Mouse (Mus musculus): ENCODE measurements around the gene Kif2a. TPM values are rescaled to one million over a fixed set of nuclear protein-coding genes. Genes with fewer than 3 reads are reported as not detected.

Kif2a gene
- total and polyA plus RNA-seq, 3 experiments: 18.0 to 310 (median 135) TPM

- no peaks in the 10 kb centered on the region for H3K27me3 ChIP-seq (ENCODE audit: control insufficient read depth in 1 of 2, insufficient read depth in 2 of 2, low read length in 2 of 2)
- TF ChIP-seq GABPA (IDR thresholded peaks at IDR 0.05; ENCODE audit: low read depth, low read length): no peak
- TF ChIP-seq ZC3H11A (IDR thresholded peaks at IDR 0.05; ENCODE audit: low read depth, low read length): no peak
- TF ChIP-seq MYB (IDR thresholded peaks at IDR 0.05; ENCODE audit: low read depth, low read length): no peak
- no peak for TF ChIP-seq NRF1 (IDR thresholded peaks at IDR 0.05; ENCODE audit: insufficient read depth, low read depth, low read length, poor library complexity, severe bottlenecking)
- no peak for TF ChIP-seq TAL1 (IDR thresholded peaks at IDR 0.05; ENCODE audit: low read length)
- no peak overlapping the region for H3K9ac ChIP-seq (ENCODE audit: control insufficient read depth, low read depth, low read length, poor library complexity, severe bottlenecking)
- H3K4me3 ChIP-seq (ENCODE audit: control insufficient read depth in 1 of 2, insufficient read depth in 1 of 2, low read depth in 2 of 2, low read length in 2 of 2): no peak overlapping the region
- no peak overlapping the region for H3K27ac ChIP-seq (ENCODE audit: control insufficient read depth, low read depth, low read length)
- H3K79me2 ChIP-seq (ENCODE audit: control insufficient read depth, insufficient read depth, low read length, poor library complexity): peaks cover 1% of the 10 kb centered on the region; the same call in 1 of the 2 replicates
- peaks cover 0 to 21% of the 10 kb centered on the region in 2 experiments; a peak in 2 of 4 replicates for H3K36me3 ChIP-seq (ENCODE audit: control insufficient read depth in 1 of 2, insufficient read depth in 2 of 2, low read length in 2 of 2)
- no peak for DNase-seq (ENCODE audit: low read depth, low spot score)
- H3K4me1 ChIP-seq (ENCODE audit: control insufficient read depth in 1 of 2, insufficient read depth in 2 of 2, low read length in 2 of 2): peaks cover 0 to 17% of the 10 kb centered on the region in 2 experiments; a peak in 3 of 4 replicates
- H3K9me3 ChIP-seq (replicated peaks; ENCODE audit: insufficient read depth, low read length): no peaks in the 10 kb centered on the region
Observed at GRCm38 (mm10) chr13:107038346-107038745, 16.4 kb upstream of the Kif2a start.

GRCm38 (mm10) chr13:107035511-107036113, 13.7 kb upstream of the Kif2a start:
- peak; percentile 88 for DNase-seq (ENCODE audit: low read depth, low spot score)
- peaks cover 5 to 24% of the 10 kb centered on the region in 2 experiments for H3K4me1 ChIP-seq (ENCODE audit: control insufficient read depth in 1 of 2, insufficient read depth in 2 of 2, low read length in 2 of 2)
- no peaks in the 10 kb centered on the region for H3K27me3 ChIP-seq (ENCODE audit: control insufficient read depth in 1 of 2, insufficient read depth in 2 of 2, low read length in 2 of 2)
- peak overlapping the region; percentile 93 for H3K9ac ChIP-seq (ENCODE audit: control insufficient read depth, low read depth, low read length, poor library complexity, severe bottlenecking)
- peak overlapping the region; percentile 90 for H3K27ac ChIP-seq (ENCODE audit: control insufficient read depth, low read depth, low read length)
- no peaks in the 10 kb centered on the region for H3K9me3 ChIP-seq (replicated peaks; ENCODE audit: insufficient read depth, low read length)
- H3K4me3 ChIP-seq (ENCODE audit: control insufficient read depth in 1 of 2, insufficient read depth in 1 of 2, low read depth in 2 of 2, low read length in 2 of 2): peak overlapping the region; percentile 14 to 86; a peak in 3 of 4 replicates
- peaks cover 0 to 26% of the 10 kb centered on the region in 2 experiments; a peak in 2 of 4 replicates for H3K36me3 ChIP-seq (ENCODE audit: control insufficient read depth in 1 of 2, insufficient read depth in 2 of 2, low read length in 2 of 2)
- peaks cover 1% of the 10 kb centered on the region; the same call in 1 of the 2 replicates for H3K79me2 ChIP-seq (ENCODE audit: control insufficient read depth, insufficient read depth, low read length, poor library complexity)
- no peak for TF ChIP-seq ELF1 (IDR thresholded peaks at IDR 0.05; ENCODE audit: low read depth, low read length)
- no peak for TF ChIP-seq GABPA (IDR thresholded peaks at IDR 0.05; ENCODE audit: low read depth, low read length)
- TF ChIP-seq MYC (IDR thresholded peaks at IDR 0.05; ENCODE audit: low read depth, low read length): no peak
- no peak for TF ChIP-seq JUND (IDR thresholded peaks at IDR 0.05; ENCODE audit: low read depth, low read length)
- no peak for TF ChIP-seq MYB (IDR thresholded peaks at IDR 0.05; ENCODE audit: low read depth, low read length)
- no peak for TF ChIP-seq NRF1 (IDR thresholded peaks at IDR 0.05; ENCODE audit: insufficient read depth, low read depth, low read length, poor library complexity, severe bottlenecking)
- TF ChIP-seq EP300 (IDR thresholded peaks at IDR 0.05; ENCODE audit: low read depth in 1 of 2, low read length in 2 of 2): peak; percentile 72 to 81
- peak; percentile 51; the same call in 1 of the 2 replicates for TF ChIP-seq NELFE (IDR thresholded peaks at IDR 0.05; ENCODE audit: low read depth, low read length)
- TF ChIP-seq ZMIZ1 (IDR thresholded peaks at IDR 0.05; ENCODE audit: low read depth, low read length): peak; percentile 7; the same call in 1 of the 2 replicates
- TF ChIP-seq CHD2 (IDR thresholded peaks at IDR 0.05; ENCODE audit: low read length): no peak
- TF ChIP-seq POLR2AphosphoS2 (IDR thresholded peaks at IDR 0.05; ENCODE audit: low read length): peak; percentile 64
- no peak for TF ChIP-seq RAD21 (IDR thresholded peaks at IDR 0.05; ENCODE audit: low read depth, low read length)
- TF ChIP-seq E2F4 (IDR thresholded peaks at IDR 0.05; ENCODE audit: borderline replicate concordance, low read depth, low read length): no peak
- TF ChIP-seq ZKSCAN1 (IDR thresholded peaks at IDR 0.05; ENCODE audit: low read depth, low read length): no peak
- no peak for TF ChIP-seq TAL1 (IDR thresholded peaks at IDR 0.05; ENCODE audit: low read length)
- no peak for TF ChIP-seq RCOR1 (IDR thresholded peaks at IDR 0.05; ENCODE audit: low read depth, low read length)
- peak; percentile 64; the same call in 1 of the 2 replicates for TF ChIP-seq TCF12 (IDR thresholded peaks at IDR 0.05; ENCODE audit: low read depth, low read length)
- 0 out of 2 replicates have a peak, but pooled peaks have one; percentile 39 for TF ChIP-seq MAFK (IDR thresholded peaks at IDR 0.05; ENCODE audit: borderline replicate concordance, low read depth, low read length)
- TF ChIP-seq USF2 (IDR thresholded peaks at IDR 0.05; ENCODE audit: borderline replicate concordance in 1 of 2, insufficient read depth in 1 of 2, low read depth in 1 of 2, low read length in 2 of 2): no peak
- TF ChIP-seq ZC3H11A (IDR thresholded peaks at IDR 0.05; ENCODE audit: low read depth, low read length): 0 out of 2 replicates have a peak, but pooled peaks have one; percentile 12
- TF ChIP-seq ETS1 (IDR thresholded peaks at IDR 0.05; ENCODE audit: low read depth, low read length): peak; percentile 66
- no peak for TF ChIP-seq POLR2AphosphoS5 (IDR thresholded peaks at IDR 0.05; ENCODE audit: borderline replicate concordance, low read depth, low read length)
- no peak for TF ChIP-seq BHLHE40 (IDR thresholded peaks at IDR 0.05; ENCODE audit: borderline replicate concordance, low read depth, low read length)
- no peak; the same call in 1 of the 2 replicates for TF ChIP-seq CHD1 (IDR thresholded peaks at IDR 0.05; ENCODE audit: low read depth, low read length)
- TF ChIP-seq MAZ (IDR thresholded peaks at IDR 0.05; ENCODE audit: low read depth, low read length): no peak
- no peak for TF ChIP-seq USF1 (IDR thresholded peaks at IDR 0.05; ENCODE audit: low read depth, low read length)
- no peak for TF ChIP-seq KAT2A (conservative IDR thresholded peaks at IDR 0.05; ENCODE audit: low read depth, low read length)
- TF ChIP-seq POLR2A (IDR thresholded peaks at IDR 0.05; ENCODE audit: control insufficient read depth in 1 of 2, insufficient read depth in 1 of 2, low read depth in 1 of 2, low read length in 2 of 2, poor library complexity in 1 of 2): peak in 1 of 2 experiments; percentile 74; a peak in 2 of 4 replicates
- TF ChIP-seq TBP (IDR thresholded peaks at IDR 0.05; ENCODE audit: low read depth, low read length): peak; percentile 71

Measured in MEL (cell line).